Mouse (Mus musculus): Measurements from ENCODE around the gene Dnajb14. TPM values are rescaled to one million over a fixed set of nuclear protein-coding genes. Genes with fewer than 3 reads are reported as not detected.
A peak's percentile ranks its signal among the peaks of the same experiment; 100 is the strongest.

Gene Dnajb14
- polyA plus RNA-seq, 1 experiment from 2014 or later: 10.0 TPM

- ATAC-seq: peak; percentile 41; the same call in 1 of the 2 replicates
- Histone ChIP-seq H3K4me1 (ENCODE audit: insufficient read depth, low read depth, low read length) (no peaks in the 10 kb centered on the region), H3K4me3 (ENCODE audit: low read depth, low read length) (no peak overlapping the region), H3K4me2 (replicated peaks; ENCODE audit: low read depth, low read length) (no peak overlapping the region), H3K9me3 (ENCODE audit: low read length) (no peaks in the 10 kb centered on the region), H3K27me3 (replicated peaks; ENCODE audit: insufficient read depth, low read length) (no peaks in the 10 kb centered on the region), H3K9ac (replicated peaks; ENCODE audit: low read depth) (no peak overlapping the region), H3K27ac (ENCODE audit: low read length) (no peak overlapping the region), H3K36me3 (ENCODE audit: insufficient read depth, low read length) (no peaks in the 10 kb centered on the region)
- TF ChIP-seq EP300 (IDR thresholded peaks at IDR 0.05) (no peak), CTCF (IDR thresholded peaks at IDR 0.05) (no peak)
- DNase-seq (ENCODE audit: low spot score): peak; percentile 43
These were observed 34.3 kb upstream of the Dnajb14 start for GRCm38 (mm10) chr3:137833128-137833527.

- no peaks in the 10 kb centered on the region for H3K9me3 ChIP-seq (ENCODE audit: low read length)
- H3K9ac ChIP-seq (replicated peaks; ENCODE audit: low read depth): no peak overlapping the region
- H3K4me3 ChIP-seq (ENCODE audit: low read depth, low read length): no peak overlapping the region
- WGBS: 58% methylated on average over 4 of the region's 4 CpGs
- no peak overlapping the region for H3K4me2 ChIP-seq (replicated peaks; ENCODE audit: low read depth, low read length)
- ATAC-seq (no peak), DNase-seq (ENCODE audit: low spot score) (no peak)
- TF ChIP-seq EP300 (IDR thresholded peaks at IDR 0.05) (no peak), CTCF (IDR thresholded peaks at IDR 0.05) (no peak)
- H3K36me3 ChIP-seq (ENCODE audit: insufficient read depth, low read length): no peaks in the 10 kb centered on the region
- H3K27ac ChIP-seq (ENCODE audit: low read length): no peak overlapping the region
- H3K4me1 ChIP-seq (ENCODE audit: insufficient read depth, low read depth, low read length): no peaks in the 10 kb centered on the region
- no peaks in the 10 kb centered on the region for H3K27me3 ChIP-seq (replicated peaks; ENCODE audit: insufficient read depth, low read length)
These were observed 33.8 kb upstream of the Dnajb14 start for GRCm38 (mm10) chr3:137833698-137834097.

GRCm38 (mm10) chr3:137836543-137836942 is 30.9 kb upstream of the Dnajb14 start:
- H3K27me3 ChIP-seq (replicated peaks; ENCODE audit: insufficient read depth, low read length): no peaks in the 10 kb centered on the region
- no peaks in the 10 kb centered on the region for H3K36me3 ChIP-seq (ENCODE audit: insufficient read depth, low read length)
- 95% methylated on average over 1 of the region's 1 CpGs for WGBS
- no peak overlapping the region for H3K9ac ChIP-seq (replicated peaks; ENCODE audit: low read depth)
- TF ChIP-seq CTCF (IDR thresholded peaks at IDR 0.05) (no peak), EP300 (IDR thresholded peaks at IDR 0.05) (no peak)
- ATAC-seq: no peak
- no peak for DNase-seq (ENCODE audit: low spot score)
- H3K4me2 ChIP-seq (replicated peaks; ENCODE audit: low read depth, low read length): no peak overlapping the region
- H3K4me3 ChIP-seq (ENCODE audit: low read depth, low read length): no peak overlapping the region
- no peaks in the 10 kb centered on the region for H3K9me3 ChIP-seq (ENCODE audit: low read length)
- no peaks in the 10 kb centered on the region for H3K4me1 ChIP-seq (ENCODE audit: insufficient read depth, low read depth, low read length)
- H3K27ac ChIP-seq (ENCODE audit: low read length): no peak overlapping the region

GRCm38 (mm10) chr3:137838160-137838559 is 29.3 kb upstream of the Dnajb14 start:
- H3K4me1 ChIP-seq (ENCODE audit: insufficient read depth, low read depth, low read length): no peaks in the 10 kb centered on the region
- TF ChIP-seq EP300 (IDR thresholded peaks at IDR 0.05): no peak
- TF ChIP-seq CTCF (IDR thresholded peaks at IDR 0.05): no peak
- H3K36me3 ChIP-seq (ENCODE audit: insufficient read depth, low read length): no peaks in the 10 kb centered on the region
- no peak overlapping the region for H3K4me2 ChIP-seq (replicated peaks; ENCODE audit: low read depth, low read length)
- H3K4me3 ChIP-seq (ENCODE audit: low read depth, low read length): no peak overlapping the region
- no peak overlapping the region for H3K27ac ChIP-seq (ENCODE audit: low read length)
- no peak for ATAC-seq
- H3K9me3 ChIP-seq (ENCODE audit: low read length): no peaks in the 10 kb centered on the region
- no peaks in the 10 kb centered on the region for H3K27me3 ChIP-seq (replicated peaks; ENCODE audit: insufficient read depth, low read length)
- H3K9ac ChIP-seq (replicated peaks; ENCODE audit: low read depth): no peak overlapping the region
- DNase-seq (ENCODE audit: low spot score): no peak

- H3K36me3 ChIP-seq (ENCODE audit: insufficient read depth, low read length): no peaks in the 10 kb centered on the region
- H3K4me1 ChIP-seq (ENCODE audit: insufficient read depth, low read depth, low read length): no peaks in the 10 kb centered on the region
- H3K9ac ChIP-seq (replicated peaks; ENCODE audit: low read depth): no peak overlapping the region
- no peak for TF ChIP-seq EP300 (IDR thresholded peaks at IDR 0.05)
- TF ChIP-seq CTCF (IDR thresholded peaks at IDR 0.05): no peak
- no peak overlapping the region for H3K4me3 ChIP-seq (ENCODE audit: low read depth, low read length)
- 96% methylated on average over 1 of the region's 1 CpGs for WGBS
- DNase-seq (ENCODE audit: low spot score) (no peak), ATAC-seq (no peak)
- H3K27me3 ChIP-seq (replicated peaks; ENCODE audit: insufficient read depth, low read length): no peaks in the 10 kb centered on the region
- no peak overlapping the region for H3K4me2 ChIP-seq (replicated peaks; ENCODE audit: low read depth, low read length)
- no peaks in the 10 kb centered on the region for H3K9me3 ChIP-seq (ENCODE audit: low read length)
- no peak overlapping the region for H3K27ac ChIP-seq (ENCODE audit: low read length)
These were observed 24.5 kb upstream of the Dnajb14 start for GRCm38 (mm10) chr3:137842944-137843343.

- Histone ChIP-seq H3K36me3 (ENCODE audit: insufficient read depth, low read length) (no peaks in the 10 kb centered on the region), H3K27ac (ENCODE audit: low read length) (no peak overlapping the region), H3K4me1 (ENCODE audit: insufficient read depth, low read depth, low read length) (no peaks in the 10 kb centered on the region), H3K9me3 (ENCODE audit: low read length) (no peaks in the 10 kb centered on the region), H3K4me2 (replicated peaks; ENCODE audit: low read depth, low read length) (no peak overlapping the region), H3K4me3 (ENCODE audit: low read depth, low read length) (no peak overlapping the region), H3K27me3 (replicated peaks; ENCODE audit: insufficient read depth, low read length) (no peaks in the 10 kb centered on the region), H3K9ac (replicated peaks; ENCODE audit: low read depth) (no peak overlapping the region)
- DNase-seq (ENCODE audit: low spot score) (no peak), ATAC-seq (no peak)
- 83% methylated on average over 3 of the region's 3 CpGs for WGBS
- TF ChIP-seq CTCF (IDR thresholded peaks at IDR 0.05) (no peak), EP300 (IDR thresholded peaks at IDR 0.05) (no peak)
These were observed 23.2 kb upstream of the Dnajb14 start for GRCm38 (mm10) chr3:137844263-137844662.

GRCm38 (mm10) chr3:137846552-137846951 is 20.9 kb upstream of the Dnajb14 start:
- 81% methylated on average over 5 of the region's 5 CpGs for WGBS
- DNase-seq (ENCODE audit: low spot score): no peak
- Histone ChIP-seq H3K4me2 (replicated peaks; ENCODE audit: low read depth, low read length) (no peak overlapping the region), H3K9ac (replicated peaks; ENCODE audit: low read depth) (no peak overlapping the region), H3K27ac (ENCODE audit: low read length) (no peak overlapping the region), H3K4me3 (ENCODE audit: low read depth, low read length) (no peak overlapping the region), H3K27me3 (replicated peaks; ENCODE audit: insufficient read depth, low read length) (no peaks in the 10 kb centered on the region), H3K4me1 (ENCODE audit: insufficient read depth, low read depth, low read length) (no peaks in the 10 kb centered on the region), H3K9me3 (ENCODE audit: low read length) (no peaks in the 10 kb centered on the region), H3K36me3 (ENCODE audit: insufficient read depth, low read length) (no peaks in the 10 kb centered on the region)
- TF ChIP-seq CTCF (IDR thresholded peaks at IDR 0.05): no peak
- no peak for TF ChIP-seq EP300 (IDR thresholded peaks at IDR 0.05)
- ATAC-seq: no peak
